Comparison of ENCODE assay signal across 12 mouse cellular contexts in genomic region chr16:12699557-12699956, GRCm38 (mm10).
"Had no signal": no experiment of that assay in that cellular context is flagged by ENCODE, and none has a peak within 500 bp of the region (broad histone marks: within the 10 kb centered on the region; RNA-seq: fewer than 3 reads in every experiment).

No protein-coding gene starts in this region.

- H3K9me3 ChIP-seq: liver, embryonic 15.5 days; neural tube, embryonic 12.5 days had no signal

- H3K4me3 ChIP-seq: liver, embryonic 15.5 days; myocyte; neural tube, embryonic 12.5 days had no signal

- H3K4me1 ChIP-seq: neural tube, embryonic 12.5 days had no signal

- ATAC-seq: lung, postnatal 0 days had no signal

- DNase-seq: kidney, adult 18-20 months; kidney, postnatal 14 days; left cerebral cortex, postnatal 4 days; lung, adult 2 months; lung, postnatal 36 days; thymus, postnatal 4 days had no signal

- H3K36me3 ChIP-seq: liver, embryonic 15.5 days; neural tube, embryonic 12.5 days had no signal

- H3K27me3 ChIP-seq: liver, embryonic 15.5 days; neural tube, embryonic 12.5 days had no signal

- H3K27ac ChIP-seq: liver, embryonic 15.5 days; neural tube, embryonic 12.5 days; stomach, postnatal 0 days had no signal

- H3K4me2 ChIP-seq: liver, embryonic 11.5 days; liver, embryonic 15.5 days; neural tube, embryonic 12.5 days had no signal

- H3K9ac ChIP-seq: liver, embryonic 15.5 days; neural tube, embryonic 12.5 days had no signal
